Mouse (Mus musculus): ENCODE results near the gene Tepsin. TPM values are rescaled to one million over a fixed set of nuclear protein-coding genes. Genes with fewer than 3 reads are reported as not detected.

Tepsin gene
- total RNA-seq (2023), result 18.3 TPM

DNA sequence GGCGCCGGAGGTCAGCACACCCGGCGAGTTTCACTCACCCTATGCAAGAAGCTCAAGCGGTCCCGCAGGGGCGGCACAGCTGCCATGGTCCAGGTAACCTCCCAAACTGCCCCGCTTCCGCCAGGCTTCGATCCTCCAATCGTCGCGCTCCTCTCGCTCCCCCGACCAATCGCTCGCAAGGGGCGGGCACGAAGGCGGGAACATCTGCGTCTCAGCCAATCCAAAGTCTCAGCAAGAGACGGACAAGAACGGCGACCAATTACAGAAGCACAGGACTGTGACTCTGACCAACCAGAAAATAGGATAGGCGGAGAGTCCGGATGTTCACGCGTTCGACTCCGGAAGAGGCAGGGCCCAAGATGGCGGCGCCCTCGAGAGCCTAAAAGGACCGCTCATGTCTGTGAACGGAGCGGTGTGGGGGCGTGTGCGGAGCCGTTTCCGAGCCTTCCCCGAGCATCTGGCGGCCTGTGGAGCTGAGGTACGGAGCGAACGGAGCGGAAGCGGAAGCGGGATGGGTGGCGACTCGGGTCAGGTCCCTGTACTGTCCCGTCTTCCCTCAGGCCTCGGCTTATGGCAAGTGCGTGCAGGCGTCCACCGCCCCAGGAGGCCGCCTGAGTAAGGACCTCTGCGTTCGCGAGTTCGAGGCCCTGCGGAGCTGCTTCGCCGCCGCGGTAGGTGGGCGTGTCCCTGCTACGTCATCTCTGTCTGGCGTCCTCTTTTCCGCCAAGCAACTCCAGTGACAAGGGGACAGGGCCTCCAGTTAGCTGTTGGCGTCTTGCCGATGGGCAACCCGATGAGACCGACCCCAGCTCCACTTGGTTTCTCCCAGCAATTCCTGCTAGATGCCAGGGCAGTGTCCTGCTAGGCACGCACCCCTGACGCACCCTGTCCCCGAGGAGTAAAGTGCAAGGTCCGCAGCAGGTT is at the start of gene Tepsin, which contains the start of gene Ndufaf8:
TSS of gene Tepsin (minus strand) at position 144 of the 924 bp plus-strand sequence.
TSS of gene Ndufaf8 (plus strand) at position 341 of the 924 bp plus-strand sequence.

DNA sequence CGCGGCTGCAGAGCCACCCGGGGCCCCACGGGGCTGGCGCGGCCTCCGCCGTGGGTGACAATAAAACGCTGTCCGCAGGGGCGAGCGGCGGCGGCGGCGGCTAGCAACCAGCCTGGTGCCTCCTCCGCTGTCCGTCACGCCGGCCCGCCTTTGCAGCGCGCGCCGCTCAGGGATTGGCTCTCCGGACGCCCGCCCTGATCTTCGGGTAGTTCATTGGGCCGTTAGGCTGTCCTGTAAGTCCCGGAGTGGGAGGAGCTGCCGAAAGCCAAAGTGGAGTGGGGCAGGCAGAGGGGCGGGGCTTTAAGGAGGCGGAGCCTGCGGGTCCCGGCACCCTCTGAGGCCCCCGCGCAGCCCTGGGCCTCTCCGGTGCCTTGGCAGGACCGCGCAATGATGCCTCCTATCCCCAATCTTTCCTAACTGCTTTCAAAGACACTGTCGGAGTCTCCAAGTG is 11.8 kb downstream of the Tepsin start, which contains the start of gene Cep131:
TSS of gene Cep131 (minus strand) at position 126 of the 451 bp plus-strand sequence.

DNA sequence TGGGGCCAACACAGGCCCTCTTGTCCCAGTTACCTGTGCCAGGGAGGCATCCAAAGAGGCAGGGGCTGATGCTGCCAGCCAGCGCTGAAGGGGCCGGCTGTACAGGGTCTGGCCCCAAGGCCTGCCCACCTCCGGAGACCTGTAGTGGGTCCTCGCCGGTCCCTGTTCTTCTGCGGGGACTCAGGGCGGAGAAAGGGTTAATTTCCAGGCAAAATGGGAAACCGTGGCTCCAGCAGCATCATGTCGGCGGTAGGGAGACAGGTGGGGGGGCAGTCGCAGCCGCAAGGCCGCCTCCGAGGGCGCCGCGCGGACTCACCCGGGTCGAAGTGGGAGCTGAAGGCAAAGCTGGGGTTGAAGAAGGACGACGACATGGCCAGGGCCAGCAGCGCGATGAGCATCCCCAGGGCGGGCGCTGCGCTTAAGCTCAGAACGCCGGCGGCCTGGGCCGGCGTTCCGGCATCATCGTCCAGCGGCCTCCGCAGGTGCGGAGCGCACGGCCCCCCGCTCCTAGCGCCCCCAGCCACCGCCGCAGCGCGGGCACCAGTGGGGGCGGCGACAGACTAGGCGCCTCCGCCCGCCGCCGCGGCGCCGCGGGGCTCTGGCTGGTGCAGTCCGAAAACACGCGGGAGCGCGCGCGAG is 51.9 kb downstream of the Tepsin start, which contains the start of gene Aatk:
TSS of gene Aatk (minus strand) at position 615 of the 639 bp plus-strand sequence.

Other genes starting within 250 kb of the Tepsin start
- 32.9 TPM for gene Chmp6, start 185.3 kb downstream of the Tepsin start, total RNA-seq (2023)
- gene Baiap2, start 156.0 kb downstream of the Tepsin start, total RNA-seq (2023), result 27.7 TPM
- 0.28 TPM for gene Aatk, start 51.6 kb downstream of the Tepsin start, total RNA-seq (2023)
- 13.3 TPM for gene Cep131, start 11.9 kb downstream of the Tepsin start, total RNA-seq (2023)
- gene Ndufaf8, start 197 bp upstream of the Tepsin start, total RNA-seq (2023), result 36.4 TPM
- 106 TPM for gene Slc38a10, start 52.6 kb upstream of the Tepsin start, total RNA-seq (2023)
- 0.24 TPM for gene Bahcc1, start 134.2 kb upstream of the Tepsin start, total RNA-seq (2023)
- gene Actg1, start 249.8 kb upstream of the Tepsin start, total RNA-seq (2023), result 1,479 TPM